Mouse (Mus musculus) forebrain, embryonic 14.5 days (tissue): ENCODE measurements around the gene Prmt3. TPM values are rescaled to one million over a fixed set of nuclear protein-coding genes. Genes with fewer than 3 reads are reported as not detected.

Experiments
- ATAC-seq: fragments of 200-750 bp; cut with Nextera tagmentation; 2 replicates; pipeline ENCODE4 v1.8.0; 2017; ENCODE audit warnings: mild to moderate bottlenecking, moderate library complexity
- DNase-seq: peaks from one replicate; pipeline ENCODE4 v3.0.0-alpha.2; 2015; ENCODE audit warnings: low spot score
- H3K27ac ChIP-seq: fragments of 300-500 bp; sonication (generic); 2 replicates; pipeline ENCODE4 v1.5.1; 2014; ENCODE audit warnings: low read depth, mild to moderate bottlenecking, control low read depth, low read length, moderate library complexity
- H3K27me3 ChIP-seq: fragments of 300-500 bp; sonication (generic); replicated peaks from 2 replicates; pipeline ENCODE4 v1.6.1; 2014; ENCODE audit warnings: low read length, control low read depth, mixed read lengths; ENCODE audit not compliant: control insufficient read depth, insufficient read depth
- H3K36me3 ChIP-seq: fragments of 300-500 bp; sonication (generic); 2 replicates; pipeline ENCODE4 v1.6.1; 2014; ENCODE audit warnings: low read length, control low read depth; ENCODE audit not compliant: control insufficient read depth, insufficient read depth
- H3K4me1 ChIP-seq: fragments of 300-500 bp; sonication (generic); 2 replicates; pipeline ENCODE4 v1.6.1; 2014; ENCODE audit warnings: antibody characterized with exemption, low read length, control low read depth; ENCODE audit not compliant: control insufficient read depth, insufficient read depth
- H3K4me2 ChIP-seq: fragments of 300-500 bp; sonication (generic); 2 replicates; pipeline ENCODE4 v1.6.1; 2014; ENCODE audit warnings: mild to moderate bottlenecking, control low read depth, low read length
- H3K4me3 ChIP-seq: fragments of 300-500 bp; sonication (generic); 2 replicates; pipeline ENCODE4 v1.5.1; 2014; ENCODE audit warnings: low read depth, low read length, control low read depth
- H3K9ac ChIP-seq: fragments of 300-500 bp; sonication (generic); 2 replicates; pipeline ENCODE4 v1.6.1; 2014; ENCODE audit warnings: mild to moderate bottlenecking, low read length, control low read depth, moderate library complexity
- H3K9me3 ChIP-seq: fragments of 300-500 bp; sonication (generic); replicated peaks from 2 replicates; pipeline ENCODE4 v1.6.1; 2016; ENCODE audit warnings: low read length, control low read depth, mixed read lengths; ENCODE audit not compliant: control insufficient read depth
- WGBS: fragments of 180-500 bp; shearing (Covaris S2); extraction: QIAGEN DNeasy Blood & Tissue Kit; methylation state at CpG from one replicate; pipeline ENCODE4 v1.1.7; 2014; 5-methylcytosine and 5-hydroxymethylcytosine counted together
- polyA plus RNA-seq: library from polyadenylated mRNA; unstranded; fragments of >200 nt; fragmentation: Nextera tagmentation; extraction: Ambion mirVana; gene quantifications from 2 replicates; pipeline ENCODE4 v1.2.1, GENCODE M21; 2014

Prmt3 gene
- polyA plus RNA-seq = 50.2 and 57.4 TPM in 2 replicates

DNA sequence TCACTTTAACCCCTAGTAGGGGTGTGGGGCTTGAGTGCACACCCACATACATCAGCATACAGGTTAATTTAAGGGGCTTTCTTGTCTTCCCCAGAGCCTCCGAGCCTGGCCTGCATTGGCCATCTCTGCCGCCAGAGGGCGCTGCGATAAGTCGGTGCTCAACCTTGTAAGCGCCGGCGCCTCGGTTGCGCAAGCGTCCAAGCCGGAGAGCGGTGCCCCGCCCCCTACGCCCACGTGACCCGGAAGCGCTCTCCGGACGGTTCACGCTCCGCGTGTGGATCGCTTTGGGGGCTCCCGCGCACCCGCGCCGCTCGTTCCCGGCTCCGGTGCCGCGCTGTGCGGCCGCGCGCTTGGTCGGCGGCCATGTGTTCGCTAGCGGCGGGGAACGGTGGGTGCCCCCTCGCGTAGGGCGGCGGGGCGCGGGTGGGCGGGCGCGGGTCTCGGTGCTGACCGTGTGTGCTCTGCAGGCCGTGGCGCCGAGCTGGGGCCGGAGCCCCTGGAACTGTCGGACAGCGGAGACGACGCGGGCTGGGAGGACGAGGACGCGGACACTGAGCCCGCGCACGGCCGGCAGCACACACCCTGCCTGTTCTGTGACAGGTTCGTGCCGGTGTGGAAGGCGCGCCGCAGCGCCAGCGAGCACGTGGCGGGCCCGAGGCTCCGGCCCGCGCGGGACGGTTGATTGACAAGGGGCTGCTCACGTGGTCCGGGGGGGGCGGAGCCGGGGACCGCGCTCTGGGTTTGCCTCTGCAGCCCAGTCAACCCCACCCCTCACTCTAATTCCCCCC is at the start of gene Prmt3:
Gene Prmt3, plus strand, starts transcription at position 233 of the 788 bp plus-strand sequence.
- peaks cover 12% of the 10 kb centered on the region for H3K4me1 ChIP-seq
- H3K4me3 ChIP-seq = peak within 1 kb of the TSS; percentile 69
- WGBS = under 1% methylated on average over 77 of the region's 92 CpGs
- peak within 1 kb of the TSS; percentile 78 for H3K9ac ChIP-seq
- peaks cover 16% of the 10 kb centered on the region; the same call in 1 of the 2 replicates for H3K36me3 ChIP-seq
- H3K27me3 ChIP-seq = no peaks in the 10 kb centered on the region
- no peaks in the 10 kb centered on the region for H3K9me3 ChIP-seq
- peak within 1 kb of the TSS; percentile 72; the same call in 1 of the 2 replicates for H3K27ac ChIP-seq
- peak within 1 kb of the TSS; percentile 75 for H3K4me2 ChIP-seq
- DNase-seq (peak; percentile 99), ATAC-seq (peak; percentile 98)

DNA sequence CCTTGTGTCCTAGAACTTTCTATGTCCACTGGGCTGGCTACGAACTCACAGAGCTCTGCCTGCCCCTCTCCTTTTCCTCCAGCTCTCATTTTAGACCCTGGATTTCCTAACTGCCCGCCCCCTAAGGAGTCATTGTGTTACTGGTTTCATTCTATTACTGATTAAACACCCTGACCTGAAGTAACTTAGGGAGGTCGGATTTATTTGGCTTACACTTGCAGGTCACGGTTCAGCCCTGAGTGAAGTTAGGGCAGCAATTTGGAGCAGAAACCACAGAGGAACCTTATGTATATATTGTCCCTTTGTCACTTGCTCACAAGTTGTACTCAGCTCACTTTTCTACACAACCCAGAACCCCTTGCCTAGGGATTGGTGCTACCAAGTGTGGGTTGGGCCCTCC is 43.8 kb upstream of the Prmt3 start:
- ATAC-seq (no peak), DNase-seq (no peak)
- peaks cover 8% of the 10 kb centered on the region for H3K27me3 ChIP-seq
- no peak overlapping the region for H3K9ac ChIP-seq
- no peak overlapping the region for H3K4me2 ChIP-seq
- 60% methylated on average over 4 of the region's 4 CpGs for WGBS
- H3K27ac ChIP-seq = no peak overlapping the region
- H3K4me3 ChIP-seq = no peak overlapping the region
- no peaks in the 10 kb centered on the region for H3K36me3 ChIP-seq
- H3K4me1 ChIP-seq = peaks cover 2% of the 10 kb centered on the region; the same call in 1 of the 2 replicates
- no peaks in the 10 kb centered on the region for H3K9me3 ChIP-seq

DNA sequence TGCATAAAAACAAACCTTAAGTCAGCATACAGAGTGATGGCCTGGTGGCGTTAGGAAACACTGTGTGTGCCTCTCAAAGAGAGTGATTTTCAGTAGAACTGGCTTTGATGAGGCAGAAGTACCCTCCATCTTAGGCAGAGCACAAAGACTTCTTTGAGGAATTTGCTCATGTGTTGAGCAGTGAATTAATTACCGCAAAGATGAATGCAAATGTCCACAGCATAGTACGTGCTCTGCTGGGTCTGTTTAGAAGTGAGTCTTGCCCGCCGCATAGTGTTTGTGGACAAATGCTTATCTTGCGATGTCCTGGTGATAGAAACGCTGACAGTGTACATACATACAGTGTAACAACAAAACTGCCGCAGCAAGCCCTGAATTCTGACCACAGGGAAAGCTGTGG is 38.7 kb upstream of the Prmt3 start:
- Histone ChIP-seq H3K36me3 (no peaks in the 10 kb centered on the region), H3K9me3 (no peaks in the 10 kb centered on the region), H3K9ac (no peak overlapping the region), H3K4me1 (peaks cover 6% of the 10 kb centered on the region; the same call in 1 of the 2 replicates), H3K27ac (no peak overlapping the region), H3K4me3 (no peak overlapping the region), H3K27me3 (peaks cover 26% of the 10 kb centered on the region), H3K4me2 (no peak overlapping the region)
- ATAC-seq (peak; percentile 44; the same call in 1 of the 2 replicates), DNase-seq (peak; percentile 58)
- 9% methylated on average over 8 of the region's 8 CpGs for WGBS

DNA sequence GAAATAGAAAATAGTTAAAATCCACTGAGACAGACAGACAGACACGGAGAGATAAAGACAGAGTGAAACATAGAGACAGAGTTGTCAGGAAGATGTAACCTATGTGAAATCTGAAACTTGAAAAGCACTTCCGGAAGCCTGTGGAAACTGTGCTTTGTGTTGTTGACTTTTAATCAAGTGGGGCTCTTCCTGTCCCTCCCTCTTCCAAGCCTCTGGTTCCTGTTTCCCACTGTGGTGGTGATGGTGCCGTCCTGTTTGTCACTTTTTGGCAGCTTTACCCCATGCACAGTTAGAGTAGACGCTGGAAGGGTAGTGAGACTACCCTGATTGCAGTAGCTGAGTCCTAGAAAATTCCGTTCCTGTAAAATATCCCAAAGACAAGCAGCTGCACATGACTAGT is 36.7 kb upstream of the Prmt3 start:
- no peak overlapping the region for H3K4me3 ChIP-seq
- peaks cover 26% of the 10 kb centered on the region for H3K27me3 ChIP-seq
- peaks cover 6% of the 10 kb centered on the region; the same call in 1 of the 2 replicates for H3K4me1 ChIP-seq
- 34% methylated on average over 5 of the region's 5 CpGs for WGBS
- H3K27ac ChIP-seq = no peak overlapping the region
- H3K4me2 ChIP-seq = no peak overlapping the region
- H3K36me3 ChIP-seq = no peaks in the 10 kb centered on the region
- ATAC-seq = no peak
- no peak for DNase-seq
- H3K9me3 ChIP-seq = no peaks in the 10 kb centered on the region
- H3K9ac ChIP-seq = no peak overlapping the region

DNA sequence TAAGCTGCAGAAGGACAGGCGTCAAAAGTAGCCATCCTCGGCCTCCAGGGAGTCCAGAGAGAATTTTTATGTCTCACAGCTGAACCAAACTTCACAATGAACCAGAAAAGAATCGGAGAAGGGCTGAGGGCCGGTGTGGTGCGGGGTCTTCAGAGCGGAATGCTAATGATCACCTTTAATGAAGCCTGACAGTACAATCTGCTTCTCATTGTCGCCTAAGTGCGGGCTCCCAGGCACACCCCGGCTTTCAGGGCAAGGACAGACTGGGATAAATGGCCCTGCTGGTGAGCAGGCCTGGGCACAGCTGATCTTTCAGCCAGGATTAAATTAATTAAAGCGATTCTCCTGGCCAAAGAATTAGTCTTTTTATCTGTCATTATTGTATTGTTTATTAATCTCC is 36.2 kb upstream of the Prmt3 start:
- peak; percentile 54; the same call in 1 of the 2 replicates for ATAC-seq
- no peaks in the 10 kb centered on the region for H3K9me3 ChIP-seq
- H3K4me3 ChIP-seq = no peak overlapping the region
- peak; percentile 36 for DNase-seq
- H3K9ac ChIP-seq = no peak overlapping the region
- H3K36me3 ChIP-seq = no peaks in the 10 kb centered on the region
- H3K27ac ChIP-seq = no peak overlapping the region
- H3K4me2 ChIP-seq = no peak overlapping the region
- peaks cover 6% of the 10 kb centered on the region; the same call in 1 of the 2 replicates for H3K4me1 ChIP-seq
- peaks cover 28% of the 10 kb centered on the region for H3K27me3 ChIP-seq
- 3% methylated on average over 10 of the region's 10 CpGs for WGBS

DNA sequence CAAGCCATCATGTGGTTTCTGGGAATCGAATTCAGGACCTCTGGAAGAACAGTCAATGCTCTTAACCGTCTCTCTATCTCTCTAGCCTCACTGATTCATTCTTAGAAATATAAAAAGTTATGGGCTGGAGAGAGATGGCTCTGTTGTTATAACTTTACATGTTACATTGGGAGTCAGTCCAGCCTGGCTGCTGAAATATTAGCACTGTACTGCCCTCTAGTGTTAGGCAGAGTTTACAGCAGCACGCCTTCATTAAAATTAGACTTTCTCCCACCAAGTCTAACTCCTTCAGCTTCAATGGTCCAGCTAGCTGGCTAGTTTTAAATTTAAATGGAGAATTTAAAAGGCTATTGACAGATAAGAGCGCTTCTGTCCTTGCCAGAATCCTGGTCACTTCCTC is 27.0 kb upstream of the Prmt3 start:
- Histone ChIP-seq H3K4me2 (no peak overlapping the region), H3K27ac (no peak overlapping the region), H3K9me3 (no peaks in the 10 kb centered on the region), H3K4me3 (no peak overlapping the region), H3K4me1 (no peaks in the 10 kb centered on the region), H3K27me3 (peaks cover 48% of the 10 kb centered on the region), H3K9ac (no peak overlapping the region), H3K36me3 (no peaks in the 10 kb centered on the region)
- ATAC-seq = peak; percentile 45
- peak; percentile 82 for DNase-seq
- 6% methylated on average over 4 of the region's 4 CpGs for WGBS

DNA sequence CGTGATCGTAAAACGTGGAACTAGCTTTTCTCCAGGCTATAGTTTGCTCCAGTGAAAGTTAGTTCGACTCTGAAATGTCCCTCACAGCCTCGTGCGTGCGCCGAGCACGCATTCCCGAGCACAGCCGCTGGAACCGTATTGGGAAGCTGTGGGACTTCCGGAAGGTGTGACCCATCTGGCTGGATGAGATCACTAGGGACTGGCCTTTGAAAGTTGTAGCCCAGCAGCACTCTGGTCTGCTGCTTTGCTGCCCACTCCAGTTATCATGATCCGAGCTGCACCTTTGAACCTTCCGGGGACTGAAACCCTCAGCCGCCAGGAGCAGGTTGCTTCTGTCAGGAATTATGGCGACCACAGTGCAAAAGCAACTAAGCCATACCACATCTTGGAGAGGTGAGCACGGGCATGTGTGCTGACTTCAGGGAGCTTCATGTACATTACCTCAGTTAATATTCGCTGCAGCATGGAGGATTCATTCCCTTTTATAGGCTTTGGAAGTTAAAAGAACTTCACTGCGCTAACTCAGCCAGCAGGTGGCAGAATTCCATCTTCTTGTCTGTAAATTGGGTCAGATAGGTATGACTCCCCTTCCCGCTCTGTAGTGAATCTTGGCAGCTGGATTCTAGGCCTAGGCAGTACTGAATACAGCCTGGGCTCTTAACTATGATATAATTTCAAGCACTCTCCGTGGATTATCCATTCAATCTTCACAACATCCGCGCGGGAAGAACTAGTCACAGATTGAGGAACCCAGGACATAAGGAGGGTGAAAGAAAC is 25.2 kb upstream of the Prmt3 start:
- Histone ChIP-seq H3K9ac (no peak overlapping the region), H3K4me1 (no peaks in the 10 kb centered on the region), H3K36me3 (no peaks in the 10 kb centered on the region), H3K4me3 (no peak overlapping the region), H3K27me3 (peaks cover 55% of the 10 kb centered on the region), H3K9me3 (no peaks in the 10 kb centered on the region), H3K4me2 (no peak overlapping the region), H3K27ac (no peak overlapping the region)
- DNase-seq (peak; percentile 79), ATAC-seq (peak; percentile 16; the same call in 1 of the 2 replicates)
- WGBS = 35% methylated on average over 25 of the region's 25 CpGs

DNA sequence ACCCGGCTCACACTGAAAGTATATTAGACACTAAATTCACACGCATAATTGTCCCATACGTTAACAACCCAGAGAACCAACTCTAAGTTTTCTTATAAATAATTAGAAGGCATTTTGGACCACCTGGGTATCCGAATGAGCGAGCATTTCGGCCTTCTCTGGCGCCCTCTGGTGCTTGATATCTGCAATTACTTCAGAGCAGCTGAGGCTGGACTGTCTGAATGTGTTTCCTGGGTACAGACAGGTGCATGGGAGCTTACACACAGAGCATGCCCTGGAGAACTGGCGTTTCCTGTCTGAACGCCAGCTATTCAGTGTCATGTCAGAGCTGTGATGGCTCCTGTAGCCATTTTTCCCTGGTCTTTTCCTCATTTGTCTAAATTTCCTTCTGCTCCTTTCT is 23.4 kb upstream of the Prmt3 start:
- 3% methylated on average over 9 of the region's 9 CpGs for WGBS
- H3K4me3 ChIP-seq = no peak overlapping the region

More for the DNA sequence above, 23.4 kb upstream of the Prmt3 start:
- Histone ChIP-seq H3K4me2 (no peak overlapping the region), H3K4me1 (no peaks in the 10 kb centered on the region), H3K27ac (no peak overlapping the region), H3K9ac (no peak overlapping the region), H3K27me3 (peaks cover 62% of the 10 kb centered on the region), H3K9me3 (no peaks in the 10 kb centered on the region), H3K36me3 (no peaks in the 10 kb centered on the region)
- DNase-seq = peak; percentile 72
- ATAC-seq = peak; percentile 57; the same call in 1 of the 2 replicates
